Mouse (Mus musculus) CH12.LX (cell line): Measurements from ENCODE around the gene Tmem185b. TPM values are rescaled to one million over a fixed set of nuclear protein-coding genes. Genes with fewer than 3 reads are reported as not detected.

Experiments
- DNase-seq: peaks from one replicate; pipeline ENCODE4 v3.0.0-alpha.2; 2013; ENCODE audit errors: extremely low read depth
- H3K27ac ChIP-seq: 2 replicates; pipeline ENCODE4 v1.5.1; 2012; ENCODE audit warnings: low read depth, mild to moderate bottlenecking, control low read depth, moderate library complexity; ENCODE audit not compliant: insufficient read depth
- H3K27me3 ChIP-seq: replicated peaks from 2 replicates; pipeline ENCODE3; 2012; ENCODE audit warnings: inconsistent platforms
- H3K36me3 ChIP-seq, 2 experiments: replicated peaks in 1 of 2; 2 replicates each; pipeline versions ENCODE3 to v1.6.1; 2012; ENCODE audit warnings: inconsistent platforms in 1 of 2, low read length in 1 of 2, mild to moderate bottlenecking in 1 of 2, mixed read lengths in 1 of 2, moderate library complexity in 1 of 2; ENCODE audit not compliant: control insufficient read depth in 1 of 2, insufficient read depth in 1 of 2
- H3K4me1 ChIP-seq, 2 experiments: 2 replicates each; pipeline ENCODE4 v1.6.1; 2012; ENCODE audit warnings: inconsistent platforms in 1 of 2, moderate library complexity in 1 of 2; ENCODE audit not compliant: insufficient read depth in 2 of 2, control insufficient read depth in 1 of 2
- H3K4me2 ChIP-seq: 2 replicates; pipeline ENCODE4 v1.6.1; 2012; ENCODE audit warnings: low read depth, mild to moderate bottlenecking, control low read depth; ENCODE audit not compliant: poor library complexity, insufficient read depth, severe bottlenecking
- H3K4me3 ChIP-seq, 3 experiments: fragments of 150-350 bp in 1 of 3; sonication (generic) in 1 of 3; replicated peaks in 1 of 3; 2 replicates each; pipeline versions ENCODE3 to v1.5.1; 2011 to 2012; ENCODE audit warnings: low read depth in 2 of 3, low read length in 2 of 3, mild to moderate bottlenecking in 2 of 3, moderate library complexity in 2 of 3, control low read depth in 1 of 3, improper control_type of control experiment in 1 of 3, inconsistent platforms in 1 of 3, mixed read lengths in 1 of 3; ENCODE audit not compliant: poor library complexity in 1 of 3
- H3K79me2 ChIP-seq: replicated peaks from 2 replicates; pipeline ENCODE4 v1.6.1; 2012; ENCODE audit warnings: mild to moderate bottlenecking, moderate library complexity; ENCODE audit not compliant: control insufficient read depth, poor library complexity, insufficient read depth, severe bottlenecking; ENCODE audit errors: extremely low read depth
- H3K9ac ChIP-seq: 2 replicates; pipeline ENCODE4 v1.6.1; 2012; ENCODE audit warnings: low read depth, mild to moderate bottlenecking, control low read depth, moderate library complexity; ENCODE audit not compliant: insufficient read depth
- H3K9me3 ChIP-seq: replicated peaks from 2 replicates; pipeline ENCODE3; 2012; ENCODE audit warnings: low read length, inconsistent platforms, mixed read lengths
- CHD1 ChIP-seq: IDR thresholded peaks from 2 replicates; pipeline ENCODE4 v1.6.1; 2012; ENCODE audit warnings: low read depth, low read length, improper control_type of control experiment, inconsistent platforms
- CHD2 ChIP-seq: IDR thresholded peaks from 2 replicates; pipeline ENCODE4 v1.6.1; 2011; ENCODE audit warnings: low read length, improper control_type of control experiment
- CTCF ChIP-seq, 2 experiments: IDR thresholded peaks in 1 of 2; conservative IDR thresholded peaks in 1 of 2; 2 replicates each; pipeline ENCODE4 v1.5.1; 2011 to 2012; ENCODE audit warnings: low read depth in 2 of 2, low read length in 2 of 2, improper control_type of control experiment in 1 of 2, inconsistent platforms in 1 of 2, mild to moderate bottlenecking in 1 of 2, moderate library complexity in 1 of 2
- ELF1 ChIP-seq: IDR thresholded peaks from 2 replicates; pipeline ENCODE4 v1.6.1; 2014; ENCODE audit warnings: low read depth, mild to moderate bottlenecking, inconsistent platforms, low read length, improper control_type of control experiment
- IRF4 ChIP-seq: IDR thresholded peaks from 2 replicates; pipeline ENCODE4 v1.6.1; 2014; ENCODE audit warnings: low read depth, mild to moderate bottlenecking, inconsistent platforms, low read length, improper control_type of control experiment
- JUN ChIP-seq: IDR thresholded peaks from 2 replicates; pipeline ENCODE4 v1.6.1; 2011; ENCODE audit warnings: low read depth, mild to moderate bottlenecking, low read length, improper control_type of control experiment, moderate library complexity; ENCODE audit not compliant: insufficient read depth
- JUND ChIP-seq: conservative IDR thresholded peaks from 2 replicates; pipeline ENCODE4 v1.6.1; 2011; ENCODE audit warnings: low read depth, low read length, improper control_type of control experiment
- KAT2A ChIP-seq: IDR thresholded peaks from 2 replicates; pipeline ENCODE4 v1.6.1; 2012; ENCODE audit warnings: low read length, improper control_type of control experiment, inconsistent platforms; ENCODE audit not compliant: insufficient replicate concordance
- MAX ChIP-seq: IDR thresholded peaks from 2 replicates; pipeline ENCODE4 v1.6.1; 2011; ENCODE audit warnings: low read length, improper control_type of control experiment
- MAZ ChIP-seq: IDR thresholded peaks from 2 replicates; pipeline ENCODE4 v1.6.1; 2012; ENCODE audit warnings: low read depth, mild to moderate bottlenecking, inconsistent platforms, low read length, improper control_type of control experiment, moderate library complexity
- MYC ChIP-seq: IDR thresholded peaks from 2 replicates; pipeline ENCODE4 v1.6.1; 2011; ENCODE audit warnings: low read depth, mild to moderate bottlenecking, improper control_type of control experiment, low read length
- POLR2A ChIP-seq: IDR thresholded peaks from 2 replicates; pipeline ENCODE4 v1.6.1; 2011; ENCODE audit warnings: low read depth, mild to moderate bottlenecking, improper control_type of control experiment, low read length
- POLR2AphosphoS2 ChIP-seq: IDR thresholded peaks from 2 replicates; pipeline ENCODE4 v1.6.1; 2011; ENCODE audit warnings: low read depth, low read length, improper control_type of control experiment
- dilution Hi-C: fragments of 300-500 bp; cut with MboI; formaldehyde crosslinking; loops from 2 replicates; pipeline ENCODE4 v1.14.3; 2020; ENCODE audit warnings: low sequenced_read_pairs; ENCODE audit not compliant: extremely low pct_unique_long_range_greater_than_20kb, extremely low pct_ligation_motif_present
- in situ Hi-C: fragments of 300-500 bp; cut with MboI; formaldehyde crosslinking; loops from 3 replicates; pipeline ENCODE4 v1.14.3; 2019; ENCODE audit warnings: low sequenced_read_pairs, low pct_ligation_motif_present, low pct_unique_long_range_greater_than_20kb, mixed read lengths
- polyA plus RNA-seq: library from polyadenylated mRNA; unstranded; fragments of >175 nt; gene quantifications from 2 replicates; pipeline ENCODE4 v1.2.1, GENCODE M21; 2012; ENCODE audit warnings: low read depth; ENCODE audit not compliant: insufficient read length
- total RNA-seq, 2 experiments: library from RNA; depleted of rRNA; stranded (reverse); fragments of 300-350 nt in 1 of 2; fragments of >200 nt in 1 of 2; gene quantifications; 2 replicates each; pipeline ENCODE4 v1.2.3; 2012 to 2014

Gene Tmem185b
- total and polyA plus RNA-seq, 3 experiments: 11.7 to 14.9 (median 13.4) TPM

DNA sequence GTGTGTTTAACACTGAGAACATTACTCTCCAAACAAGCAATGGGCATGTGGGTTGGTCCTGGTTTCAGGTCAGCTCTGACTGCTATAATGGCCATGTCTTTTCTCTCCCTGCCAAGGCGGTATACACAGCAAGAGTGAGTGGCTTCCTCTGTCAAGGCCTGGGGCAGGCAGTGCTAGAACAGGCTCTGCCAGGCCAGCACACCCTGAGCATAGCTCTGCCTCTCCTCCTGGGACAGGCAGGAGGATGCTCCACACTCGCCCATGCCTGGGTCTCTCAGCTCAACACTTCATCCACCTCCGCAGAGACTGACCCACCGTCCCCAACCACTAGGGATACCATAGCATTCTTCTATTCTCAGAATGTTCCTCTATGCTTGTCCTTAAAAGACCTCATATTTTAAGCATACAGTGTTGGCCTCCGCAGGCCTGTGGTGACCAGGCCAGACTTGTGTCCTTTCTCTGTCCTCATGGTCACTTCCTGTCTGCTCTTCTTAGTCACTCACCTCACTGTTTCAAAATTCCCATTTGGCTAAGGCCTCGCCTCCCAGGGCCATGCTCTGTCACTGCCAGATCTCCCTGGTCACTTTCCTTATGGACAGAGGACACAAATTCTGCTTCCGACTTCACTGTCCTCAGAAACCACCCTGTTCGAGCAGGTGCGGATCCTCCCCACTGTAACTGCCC is 31.1 kb upstream of the Tmem185b start:
- H3K27ac ChIP-seq: no peak overlapping the region
- H3K27me3 ChIP-seq: no peaks in the 10 kb centered on the region
- H3K4me1 ChIP-seq: peaks cover 4 to 10% of the 10 kb centered on the region in 2 experiments; a peak in 2 of 4 replicates
- no peak overlapping the region for H3K4me2 ChIP-seq
- in situ Hi-C loops: loop anchor here (25.0 kb wide), 1 partner anchor 408 kb away; no protein-coding TSS in a partner anchor
- H3K79me2 ChIP-seq: no peaks in the 10 kb centered on the region
- no peak overlapping the region for H3K4me3 ChIP-seq
- no peak for DNase-seq
- no peaks in the 10 kb centered on the region for H3K9me3 ChIP-seq
- dilution Hi-C loops: no loop called here
- peaks cover 0 to 42% of the 10 kb centered on the region in 2 experiments for H3K36me3 ChIP-seq
- no peak overlapping the region for H3K9ac ChIP-seq
- TF ChIP-seq MAZ (no peak), JUN (no peak), MYC (no peak), ELF1 (no peak), CTCF (conservative IDR thresholded peaks at IDR 0.05 in 1 of 2, IDR thresholded peaks at IDR 0.05 in 1 of 2; ENCODE audit: low read depth in 2 of 2, low read length in 2 of 2) (no peak), KAT2A (no peak), CHD2 (no peak), MAX (no peak), IRF4 (no peak), JUND (no peak), CHD1 (no peak)

GRCm38 (mm10) chr1:119495396-119495775 is 30.6 kb upstream of the Tmem185b start:
- H3K27me3 ChIP-seq: no peaks in the 10 kb centered on the region
- no peak overlapping the region for H3K4me3 ChIP-seq
- no peak overlapping the region for H3K4me2 ChIP-seq
- DNase-seq: no peak
- H3K9me3 ChIP-seq: no peaks in the 10 kb centered on the region
- H3K36me3 ChIP-seq: peaks cover 0 to 40% of the 10 kb centered on the region in 2 experiments
- H3K9ac ChIP-seq: no peak overlapping the region
- H3K27ac ChIP-seq: no peak overlapping the region
- in situ Hi-C loops (loop anchor here (25.0 kb wide), 1 partner anchor 408 kb away; no protein-coding TSS in a partner anchor), dilution Hi-C loops (no loop called here)
- H3K4me1 ChIP-seq: peaks cover 4 to 10% of the 10 kb centered on the region in 2 experiments; a peak in 2 of 4 replicates
- H3K79me2 ChIP-seq: no peaks in the 10 kb centered on the region
- TF ChIP-seq POLR2A: no peak
- no peak for TF ChIP-seq POLR2AphosphoS2
- TF ChIP-seq MAX: no peak
